Mouse (Mus musculus) megakaryocyte, embryonic 14.5 days (primary cell): ENCODE results near the gene Hdac7.

Experiments
- FLI1 ChIP-seq: IDR thresholded peaks from 2 replicates; pipeline ENCODE4 v1.6.1; 2012; ENCODE audit warnings: low read length, inconsistent platforms, mixed read lengths
- GATA1 ChIP-seq: IDR thresholded peaks from 3 replicates; pipeline ENCODE4 v1.6.1; 2012; ENCODE audit warnings: mixed read lengths, low read length, inconsistent platforms, borderline replicate concordance

DNA sequence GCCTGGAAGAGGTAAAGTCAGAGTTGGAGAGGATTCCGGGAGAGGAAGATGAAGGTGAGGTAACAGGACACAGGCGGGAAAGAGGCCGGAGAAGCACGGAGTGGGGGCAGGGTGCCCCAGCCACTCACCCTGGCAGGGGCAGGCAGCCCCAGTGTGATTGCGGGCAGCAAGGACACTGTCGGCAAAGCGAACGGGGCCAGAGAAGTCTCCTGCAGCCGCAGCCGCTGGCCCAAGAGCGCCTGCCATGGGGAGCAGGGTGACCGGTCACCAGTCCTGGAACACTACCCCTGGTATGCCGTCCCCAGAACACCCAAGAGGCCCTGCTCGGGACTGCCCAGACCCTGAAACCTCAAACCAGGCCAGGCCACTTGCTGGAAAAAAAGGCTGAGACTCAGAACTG is 35.8 kb downstream of the Hdac7 start:
- TF ChIP-seq GATA1 (no peak), FLI1 (no peak)
